Comparison of ENCODE assay signal across 17 mouse cellular contexts in the genomic region with DNA sequence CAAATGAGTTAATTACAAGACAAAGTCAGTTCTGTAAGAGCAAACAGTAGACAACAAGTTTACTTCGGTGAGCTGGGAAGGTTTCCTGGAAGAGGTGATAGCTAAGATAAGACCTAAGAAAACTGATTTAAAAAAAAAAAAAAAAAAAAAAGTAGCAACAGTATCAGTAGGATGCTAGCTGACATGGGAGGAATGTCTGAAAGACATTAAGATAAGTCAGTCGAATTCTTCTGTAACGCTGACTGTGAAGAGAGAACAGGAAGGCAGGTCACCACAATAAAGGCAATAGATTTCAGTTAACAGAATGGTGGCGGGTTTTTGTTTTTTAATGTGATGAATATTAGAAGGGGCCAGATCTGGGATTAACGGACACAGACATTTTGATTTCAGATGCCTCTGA.
"Had no signal": no experiment of that assay in that cellular context is flagged by ENCODE, and none has a peak within 500 bp of the region (broad histone marks: within the 10 kb centered on the region; RNA-seq: fewer than 3 reads in every experiment).

No protein-coding gene starts in this region.

- H3K9me3 ChIP-seq: liver, embryonic 13.5 days; midbrain, embryonic 15.5 days; neural tube, embryonic 13.5 days had no signal

- H3K4me1 ChIP-seq: midbrain, embryonic 15.5 days; neural tube, embryonic 13.5 days had no signal

- H3K27me3 ChIP-seq: liver, embryonic 13.5 days; midbrain, embryonic 15.5 days; neural tube, embryonic 13.5 days had no signal

- DNase-seq: kidney, adult 11 months; kidney, postnatal 25 days; layer of hippocampus, adult 9-11 months; liver, embryonic 13.5 days; lung, adult 2 months; lung, postnatal 14 days; lung, postnatal 4 days; retina, postnatal 1 day; right cerebral cortex, postnatal 25 days; spleen, adult 18-20 months; thymus, adult 18-20 months; thymus, postnatal 36 days had no signal

- H3K27ac ChIP-seq: kidney, postnatal 0 days; layer of hippocampus, adult 2 months; left cerebral cortex, adult 2 months; liver, embryonic 13.5 days; midbrain, embryonic 15.5 days; neural tube, embryonic 13.5 days had no signal

- H3K36me3 ChIP-seq: midbrain, embryonic 15.5 days; neural tube, embryonic 13.5 days had no signal

- ATAC-seq: midbrain, embryonic 15.5 days had no signal

- H3K4me3 ChIP-seq: layer of hippocampus, adult 2 months; left cerebral cortex, adult 2 months; liver, embryonic 13.5 days; midbrain, embryonic 15.5 days; neural tube, embryonic 13.5 days had no signal
